Mouse (Mus musculus) E14TG2a.4 (cell line): ENCODE measurements around the gene Pitx2.
A peak's percentile ranks its signal among the peaks of the same experiment; 100 is the strongest.

Source experiments
- H3K27me3 ChIP-seq: 2 replicates; pipeline ENCODE4 v1.6.1; 2014; ENCODE audit warnings: low read length, control low read depth; ENCODE audit not compliant: insufficient read depth
- H3K36me3 ChIP-seq: 2 replicates; pipeline ENCODE4 v1.6.1; 2014; ENCODE audit warnings: low read length, control low read depth; ENCODE audit not compliant: insufficient read depth
- H3K4me1 ChIP-seq: replicated peaks from 2 replicates; pipeline ENCODE4 v1.6.1; 2014; ENCODE audit warnings: low read depth, low read length, control low read depth
- H3K4me3 ChIP-seq: replicated peaks from 2 replicates; pipeline ENCODE4 v1.5.1; 2014; ENCODE audit warnings: mild to moderate bottlenecking, low read length
- H3K9me3 ChIP-seq: 2 replicates; pipeline ENCODE4 v1.6.1; 2014; ENCODE audit warnings: low read length, control low read depth
- CTCF ChIP-seq: conservative IDR thresholded peaks from 2 replicates; pipeline ENCODE4 v1.5.1; 2014; ENCODE audit warnings: low read length
- NANOG ChIP-seq: IDR thresholded peaks from 2 replicates; pipeline ENCODE4 v1.6.1; 2014; ENCODE audit warnings: borderline replicate concordance, low read length, mixed read lengths
- POU5F1 ChIP-seq: IDR thresholded peaks from 2 replicates; pipeline ENCODE4 v1.6.1; 2014; ENCODE audit warnings: low read length, borderline replicate concordance

Gene Pitx2

DNA sequence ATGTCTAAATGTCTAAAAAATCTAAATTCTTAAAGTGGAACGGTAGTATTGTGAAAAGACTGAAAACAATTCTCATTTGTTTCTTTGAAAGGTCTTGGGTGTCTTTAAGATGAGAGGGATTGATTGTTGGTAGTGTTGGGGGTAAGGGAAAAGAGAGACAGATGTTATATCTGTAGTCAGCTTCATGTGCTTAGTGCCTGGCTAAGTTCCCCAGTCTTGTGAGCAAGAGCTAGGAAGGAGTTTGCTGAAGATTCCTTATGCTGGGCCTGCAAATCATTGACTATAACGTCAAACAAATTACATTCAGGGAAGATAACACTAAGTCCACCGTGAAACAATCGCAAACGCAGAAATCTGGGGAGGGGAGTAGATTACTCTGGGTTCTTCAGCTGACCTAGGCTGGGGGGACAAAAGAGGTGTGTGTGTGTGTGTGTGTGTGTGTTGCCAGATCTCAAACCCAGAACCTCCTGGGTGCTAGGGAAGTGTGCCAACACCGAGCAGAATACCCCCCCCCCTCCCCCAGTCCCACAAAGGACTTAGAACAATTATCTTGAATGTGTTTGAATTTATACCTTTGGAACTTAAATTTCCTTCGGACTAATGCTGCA lies 12.5 kb downstream of the Pitx2 start:
- TF ChIP-seq NANOG (no peak), CTCF (no peak), POU5F1 (no peak)
- no peaks in the 10 kb centered on the region for H3K9me3 ChIP-seq
- H3K27me3 ChIP-seq: peaks cover 92% of the 10 kb centered on the region
- no peaks in the 10 kb centered on the region for H3K36me3 ChIP-seq
- no peak overlapping the region for H3K4me3 ChIP-seq
- peaks cover 47% of the 10 kb centered on the region for H3K4me1 ChIP-seq

DNA sequence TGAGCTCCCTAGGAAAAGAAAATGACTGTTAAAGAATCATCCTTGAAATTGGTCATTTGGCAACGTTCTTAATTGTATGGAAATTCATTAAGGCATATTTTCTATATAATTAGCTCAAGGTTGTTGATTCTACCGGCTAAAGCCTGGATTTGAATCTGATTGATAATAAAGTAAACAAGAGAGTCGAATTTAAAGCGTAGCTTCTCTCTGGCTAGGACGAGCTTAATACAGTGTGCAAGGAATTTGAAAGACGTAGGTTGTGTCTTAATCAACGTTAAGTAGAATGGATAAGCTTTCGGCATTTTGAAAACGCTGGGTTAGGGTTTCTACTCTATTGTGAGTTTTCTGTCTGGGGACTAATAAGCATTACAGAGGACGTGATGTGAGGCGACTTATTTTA lies 13.1 kb downstream of the Pitx2 start:
- TF ChIP-seq NANOG (no peak), CTCF (no peak), POU5F1 (no peak)
- H3K27me3 ChIP-seq: peaks cover 91% of the 10 kb centered on the region

DNA sequence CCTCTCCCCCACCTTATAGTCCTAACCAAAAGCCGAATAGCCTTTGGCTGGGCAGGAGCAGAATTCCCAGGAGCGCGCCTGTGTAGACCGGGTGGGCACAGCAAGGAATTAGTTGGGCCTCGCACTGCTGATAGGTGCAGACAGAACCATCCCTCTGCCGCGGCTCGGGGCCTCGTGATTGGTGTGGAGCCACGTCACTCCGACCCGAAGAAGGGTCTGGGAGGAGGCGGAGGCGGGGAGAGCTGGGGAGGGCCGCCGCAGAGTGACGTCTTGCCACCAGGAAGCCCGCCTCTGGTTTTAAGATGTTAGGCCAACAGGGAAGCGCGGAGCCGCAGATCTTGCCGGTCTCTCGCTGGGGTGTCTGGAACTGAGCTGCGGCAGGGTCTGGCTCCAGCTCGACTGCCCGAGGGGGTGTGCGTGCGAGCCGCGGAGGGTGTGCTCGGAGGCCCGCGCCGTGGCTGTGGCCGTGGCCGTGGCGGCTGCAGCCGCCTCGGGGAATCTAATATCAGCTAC lies 14.0 kb downstream of the Pitx2 start:
- no peaks in the 10 kb centered on the region for H3K36me3 ChIP-seq
- H3K27me3 ChIP-seq: peaks cover 92% of the 10 kb centered on the region
- H3K4me1 ChIP-seq: peaks cover 51% of the 10 kb centered on the region
- peak overlapping the region; percentile 82 for H3K4me3 ChIP-seq
- no peak for TF ChIP-seq POU5F1
- TF ChIP-seq NANOG: no peak
- no peak for TF ChIP-seq CTCF
- no peaks in the 10 kb centered on the region for H3K9me3 ChIP-seq

More for the DNA sequence above, 13.1 kb downstream of the Pitx2 start:
- Histone ChIP-seq H3K4me1 (peaks cover 46% of the 10 kb centered on the region), H3K4me3 (no peak overlapping the region), H3K9me3 (no peaks in the 10 kb centered on the region), H3K36me3 (no peaks in the 10 kb centered on the region)

DNA sequence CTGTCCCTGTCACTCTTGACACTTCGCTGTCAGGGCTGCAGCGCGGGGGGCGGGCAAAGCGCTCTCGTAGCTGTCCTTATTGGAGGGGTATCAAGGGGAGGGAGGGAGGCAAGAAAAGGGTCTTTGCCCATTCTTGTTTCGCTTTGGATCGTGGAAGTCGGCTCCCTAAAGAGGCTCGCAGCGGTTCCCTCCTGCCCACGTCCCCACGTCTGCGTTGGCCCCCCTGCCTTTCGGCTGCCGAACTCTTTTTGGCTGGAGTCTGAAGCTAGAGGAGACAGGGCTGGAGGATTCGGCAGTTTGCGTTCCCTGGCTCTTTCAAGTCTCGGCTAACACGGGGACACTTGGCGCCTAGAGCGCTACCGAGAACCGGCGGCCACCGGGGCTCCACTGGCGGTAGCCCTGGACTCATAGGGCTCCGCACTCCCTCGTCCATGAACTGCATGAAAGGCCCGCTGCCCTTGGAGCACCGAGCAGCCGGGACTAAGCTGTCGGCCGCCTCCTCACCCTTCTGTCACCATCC lies 14.5 kb downstream of the Pitx2 start:
- peaks cover 53% of the 10 kb centered on the region for H3K4me1 ChIP-seq
- no peaks in the 10 kb centered on the region for H3K36me3 ChIP-seq
- H3K4me3 ChIP-seq: peak overlapping the region; percentile 82
- TF ChIP-seq CTCF: no peak
- H3K9me3 ChIP-seq: no peaks in the 10 kb centered on the region
- peaks cover 90% of the 10 kb centered on the region for H3K27me3 ChIP-seq

DNA sequence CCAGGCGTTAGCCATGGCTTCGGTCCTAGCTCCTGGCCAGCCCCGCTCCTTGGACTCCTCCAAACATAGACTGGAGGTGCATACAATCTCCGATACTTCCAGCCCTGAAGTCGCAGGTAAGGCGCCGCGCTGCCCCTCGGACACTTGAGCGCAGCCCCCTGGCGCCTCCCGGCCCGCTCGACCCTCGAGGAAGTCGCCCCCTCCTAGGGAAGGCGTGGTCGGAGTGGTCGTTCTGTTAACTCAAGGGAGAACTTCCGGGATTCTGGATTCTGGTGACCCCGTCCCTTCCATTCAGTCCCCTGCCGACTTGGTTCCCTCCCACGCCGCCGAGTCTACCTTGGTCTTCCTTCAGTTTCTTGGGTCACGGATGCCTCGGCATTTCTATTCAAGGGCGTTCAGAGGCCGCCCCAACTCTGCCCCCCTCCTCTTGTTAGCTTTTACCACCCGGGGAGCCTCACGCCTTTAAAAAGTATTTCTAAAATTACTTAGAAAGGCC lies 15.0 kb downstream of the Pitx2 start:
- peak overlapping the region; percentile 82 for H3K4me3 ChIP-seq
- H3K4me1 ChIP-seq: peaks cover 53% of the 10 kb centered on the region
- peaks cover 89% of the 10 kb centered on the region for H3K27me3 ChIP-seq
- no peaks in the 10 kb centered on the region for H3K9me3 ChIP-seq
- H3K36me3 ChIP-seq: no peaks in the 10 kb centered on the region
- TF ChIP-seq NANOG: no peak
- no peak for TF ChIP-seq POU5F1
- TF ChIP-seq CTCF: no peak

DNA sequence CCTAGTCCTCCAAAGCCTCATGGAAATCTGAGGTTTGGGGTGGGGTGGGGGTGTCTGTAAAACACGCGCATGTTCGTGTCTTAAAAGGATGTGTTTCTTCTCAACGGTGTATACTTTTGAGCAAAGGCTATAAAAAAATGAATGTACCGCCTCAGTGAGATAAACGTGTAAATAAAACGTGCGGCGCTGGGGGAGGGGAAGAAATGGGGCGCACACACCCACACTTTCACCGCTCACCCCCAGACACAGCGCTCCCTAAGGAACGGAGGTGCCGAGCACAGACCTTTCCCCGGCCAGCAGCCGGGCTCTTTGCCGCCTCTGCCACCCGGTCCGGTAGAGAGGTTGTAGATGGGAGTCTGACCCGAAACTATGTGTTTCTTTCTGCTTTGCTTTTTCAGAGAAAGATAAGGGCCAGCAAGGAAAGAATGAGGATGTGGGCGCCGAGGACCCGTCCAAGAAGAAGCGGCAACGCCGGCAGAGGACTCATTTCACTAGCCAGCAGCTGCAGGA lies 15.6 kb downstream of the Pitx2 start:
- peak overlapping the region; percentile 82 for H3K4me3 ChIP-seq
- TF ChIP-seq CTCF: no peak
- no peak for TF ChIP-seq NANOG
- TF ChIP-seq POU5F1: no peak
- H3K9me3 ChIP-seq: no peaks in the 10 kb centered on the region
- H3K36me3 ChIP-seq: no peaks in the 10 kb centered on the region
- H3K27me3 ChIP-seq: peaks cover 89% of the 10 kb centered on the region
- H3K4me1 ChIP-seq: peaks cover 57% of the 10 kb centered on the region

DNA sequence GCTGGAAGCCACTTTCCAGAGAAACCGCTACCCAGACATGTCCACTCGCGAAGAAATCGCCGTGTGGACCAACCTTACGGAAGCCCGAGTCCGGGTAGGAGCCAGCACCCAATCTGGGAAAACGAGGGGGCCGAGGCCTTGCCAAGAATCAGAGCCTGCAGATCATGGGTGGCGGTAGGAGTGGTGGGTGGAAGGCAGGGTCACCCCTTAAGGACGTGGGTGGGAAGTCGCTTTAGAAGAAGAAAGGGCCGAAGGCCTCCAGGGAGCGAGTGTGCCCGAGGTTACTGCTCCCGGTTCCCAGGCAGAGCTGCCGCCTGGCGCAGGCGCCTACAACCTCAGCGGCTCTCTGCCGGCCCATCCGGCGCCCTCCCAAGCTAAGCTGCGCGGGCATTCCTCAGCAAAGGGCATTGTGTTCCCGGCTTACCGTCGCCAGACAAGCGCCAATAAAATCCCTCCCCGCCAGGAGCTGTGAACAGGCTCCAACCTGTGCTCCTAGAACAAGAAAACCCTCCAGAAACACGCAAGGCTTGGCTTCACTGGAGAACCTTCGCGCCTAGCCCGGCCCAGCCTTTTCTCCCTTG lies 16.2 kb downstream of the Pitx2 start:
- Histone ChIP-seq H3K36me3 (no peaks in the 10 kb centered on the region), H3K9me3 (no peaks in the 10 kb centered on the region), H3K4me1 (peaks cover 61% of the 10 kb centered on the region), H3K4me3 (peak overlapping the region; percentile 82), H3K27me3 (peaks cover 88% of the 10 kb centered on the region)
- TF ChIP-seq NANOG: no peak
- no peak for TF ChIP-seq CTCF
- TF ChIP-seq POU5F1: no peak

DNA sequence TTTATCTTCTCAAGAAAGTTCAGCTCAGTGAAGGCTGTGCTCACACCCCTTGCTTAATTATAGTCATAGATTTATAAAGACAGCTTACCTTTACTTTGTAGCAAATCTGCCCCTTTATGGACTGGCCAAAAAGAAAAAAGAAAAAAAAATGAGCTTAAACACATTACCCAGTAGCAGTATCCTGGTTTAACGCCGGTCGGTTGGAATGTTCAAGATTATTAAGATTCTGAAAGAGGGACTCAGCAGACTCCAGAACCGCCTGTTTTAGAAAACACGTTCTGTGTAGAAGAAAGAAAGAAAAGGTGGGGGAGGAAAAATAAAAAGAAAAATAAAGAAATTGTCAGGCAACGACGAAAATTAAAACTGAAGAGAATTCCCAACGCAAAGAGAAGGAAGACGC lies 16.8 kb downstream of the Pitx2 start:
- peaks cover 66% of the 10 kb centered on the region for H3K4me1 ChIP-seq
- no peaks in the 10 kb centered on the region for H3K9me3 ChIP-seq
- no peaks in the 10 kb centered on the region for H3K36me3 ChIP-seq
- peaks cover 89% of the 10 kb centered on the region for H3K27me3 ChIP-seq
- peak overlapping the region; percentile 82 for H3K4me3 ChIP-seq
- TF ChIP-seq CTCF (no peak), POU5F1 (no peak), NANOG (no peak)
